Mouse (Mus musculus): Measurements from ENCODE around the gene Nop10.

DNA sequence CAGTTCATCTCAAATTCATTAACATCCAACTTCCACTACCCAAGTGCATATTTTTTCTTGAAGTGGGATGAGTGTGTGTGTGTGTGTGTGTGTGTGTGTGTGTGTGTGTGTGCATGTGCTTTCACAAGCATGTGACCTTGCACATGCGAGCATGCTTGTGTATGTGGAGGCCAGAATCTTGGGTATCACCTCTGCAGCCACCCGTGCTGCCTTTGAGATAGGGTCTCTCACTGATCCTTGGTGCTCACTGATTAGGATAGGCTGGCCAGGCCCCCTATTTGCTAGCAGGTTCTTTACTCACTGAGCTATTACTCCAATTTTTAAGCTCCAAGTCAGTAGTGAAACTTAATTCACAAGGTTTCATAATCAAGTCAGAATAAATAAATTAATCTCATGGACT is 11.2 kb downstream of the Nop10 start:
- TF ChIP-seq CTCF (conservative IDR thresholded peaks at IDR 0.05; ENCODE audit: insufficient read depth, insufficient read length, low read depth, low read length) (no peak), POLR2A (IDR thresholded peaks at IDR 0.05; ENCODE audit: low read depth, low read length) (no peak)
